Mouse (Mus musculus): Measurements from ENCODE around the gene Ccdc188.

- no peak for TF ChIP-seq CTCF (IDR thresholded peaks at IDR 0.05; ENCODE audit: low read depth, low read length)
- TF ChIP-seq POLR2A (IDR thresholded peaks at IDR 0.05; ENCODE audit: extremely low read depth, insufficient read depth, low read length): no peak
Observed at GRCm38 (mm10) chr16:18253866-18254265, 36.2 kb downstream of the Ccdc188 start.
